Mouse (Mus musculus) forebrain, embryonic 13.5 days (tissue): ENCODE measurements at regions not wholly inside any gene's neighbourhood (a gene's known extent, or its start where the extent isn't known, plus 50 kb on each side); places are given as distances from the start of the nearest gene placed in this dataset.

Source experiments
- ATAC-seq: fragments of 200-750 bp; cut with Nextera tagmentation; 2 replicates; pipeline ENCODE4 v1.8.0; 2017
- H3K27ac ChIP-seq: fragments of 300-500 bp; sonication (generic); 2 replicates; pipeline ENCODE4 v1.5.1; 2015; ENCODE audit warnings: inconsistent platforms, mild to moderate bottlenecking, moderate library complexity
- H3K27me3 ChIP-seq: fragments of 300-500 bp; sonication (generic); 2 replicates; pipeline ENCODE4 v1.6.1; 2015; ENCODE audit warnings: mild to moderate bottlenecking, inconsistent platforms
- H3K36me3 ChIP-seq: fragments of 300-500 bp; sonication (generic); 2 replicates; pipeline ENCODE4 v1.6.1; 2015; ENCODE audit warnings: mild to moderate bottlenecking, inconsistent platforms; ENCODE audit not compliant: poor library complexity, severe bottlenecking
- H3K4me1 ChIP-seq: fragments of 300-500 bp; sonication (generic); 2 replicates; pipeline ENCODE4 v1.6.1; 2015; ENCODE audit warnings: inconsistent platforms
- H3K4me2 ChIP-seq: fragments of 300-500 bp; sonication (generic); 2 replicates; pipeline ENCODE4 v1.6.1; 2015; ENCODE audit warnings: inconsistent platforms, mild to moderate bottlenecking, moderate library complexity
- H3K4me3 ChIP-seq: fragments of 300-500 bp; sonication (generic); 2 replicates; pipeline ENCODE4 v1.5.1; 2015; ENCODE audit warnings: mild to moderate bottlenecking, inconsistent platforms
- H3K9ac ChIP-seq: fragments of 300-500 bp; sonication (generic); 2 replicates; pipeline ENCODE4 v1.6.1; 2015; ENCODE audit warnings: mild to moderate bottlenecking, inconsistent platforms
- H3K9me3 ChIP-seq: fragments of 300-500 bp; sonication (generic); replicated peaks from 2 replicates; pipeline ENCODE4 v1.6.1; 2016; ENCODE audit warnings: inconsistent platforms
- WGBS: fragments of 180-500 bp; shearing (Covaris S2); methylation state at CpG from one replicate; pipeline ENCODE4 v1.1.7; 2015; 5-methylcytosine and 5-hydroxymethylcytosine counted together

- no peak for ATAC-seq
- no peak overlapping the region for H3K27ac ChIP-seq
- no peaks in the 10 kb centered on the region for H3K9me3 ChIP-seq
- H3K4me3 ChIP-seq: no peak overlapping the region
- H3K4me1 ChIP-seq: peaks cover 8% of the 10 kb centered on the region
- peaks cover 27% of the 10 kb centered on the region for H3K36me3 ChIP-seq
- no peak overlapping the region for H3K9ac ChIP-seq
- 88% methylated on average over 3 of the region's 3 CpGs for WGBS
- no peaks in the 10 kb centered on the region for H3K27me3 ChIP-seq
- H3K4me2 ChIP-seq: no peak overlapping the region
Observed at GRCm38 (mm10) chr9:41402942-41403341, 241.4 kb upstream of the Ubash3b start.

GRCm38 (mm10) chr9:41400950-41401349 is 239.5 kb upstream of the Ubash3b start:
- Histone ChIP-seq H3K9ac (no peak overlapping the region), H3K27ac (no peak overlapping the region), H3K36me3 (peaks cover 27% of the 10 kb centered on the region), H3K9me3 (no peaks in the 10 kb centered on the region), H3K27me3 (no peaks in the 10 kb centered on the region), H3K4me3 (no peak overlapping the region), H3K4me1 (peaks cover 8% of the 10 kb centered on the region), H3K4me2 (no peak overlapping the region)
- no peak for ATAC-seq
- 82% methylated on average over 6 of the region's 6 CpGs for WGBS

GRCm38 (mm10) chr9:41395471-41395870 is 234.0 kb upstream of the Ubash3b start:
- Histone ChIP-seq H3K27me3 (no peaks in the 10 kb centered on the region), H3K9me3 (no peaks in the 10 kb centered on the region), H3K4me3 (no peak overlapping the region), H3K9ac (no peak overlapping the region), H3K4me2 (no peak overlapping the region), H3K4me1 (peaks cover 30% of the 10 kb centered on the region), H3K27ac (no peak overlapping the region), H3K36me3 (peaks cover 35% of the 10 kb centered on the region)
- WGBS: 20% methylated on average over 4 of the region's 4 CpGs
- ATAC-seq: no peak

- H3K4me2 ChIP-seq: no peak overlapping the region
- no peak overlapping the region for H3K27ac ChIP-seq
- H3K9ac ChIP-seq: no peak overlapping the region
- no peak overlapping the region for H3K4me3 ChIP-seq
- no peak; the same call in 1 of the 2 replicates for ATAC-seq
- H3K36me3 ChIP-seq: peaks cover 34% of the 10 kb centered on the region
- H3K4me1 ChIP-seq: peaks cover 29% of the 10 kb centered on the region
- H3K27me3 ChIP-seq: no peaks in the 10 kb centered on the region
- 32% methylated on average over 6 of the region's 6 CpGs for WGBS
- H3K9me3 ChIP-seq: no peaks in the 10 kb centered on the region
Observed at GRCm38 (mm10) chr9:41391591-41392320, 230.3 kb upstream of the Ubash3b start.

GRCm38 (mm10) chr9:41379283-41379682 is 217.8 kb upstream of the Ubash3b start:
- H3K27ac ChIP-seq: peak overlapping the region; percentile 98
- 59% methylated on average over 1 of the region's 1 CpGs for WGBS
- H3K9ac ChIP-seq: peak overlapping the region; percentile 80
- peak overlapping the region; percentile 44 for H3K4me3 ChIP-seq
- ATAC-seq: no peak
- H3K36me3 ChIP-seq: 0 out of 2 replicates have a peak, but pooled peaks cover 2% of the 10 kb centered on the region
- peaks cover 55% of the 10 kb centered on the region for H3K4me1 ChIP-seq
- no peaks in the 10 kb centered on the region for H3K9me3 ChIP-seq
- peak overlapping the region; percentile 70 for H3K4me2 ChIP-seq
- H3K27me3 ChIP-seq: no peaks in the 10 kb centered on the region

GRCm38 (mm10) chr9:41378627-41379231 is 217.2 kb upstream of the Ubash3b start:
- Histone ChIP-seq H3K4me1 (peaks cover 59% of the 10 kb centered on the region), H3K27ac (peak overlapping the region; percentile 98), H3K4me3 (peak overlapping the region; percentile 44)

GRCm38 (mm10) chr9:41377701-41378626 is 216.5 kb upstream of the Ubash3b start:
- Histone ChIP-seq H3K4me1 (peaks cover 59% of the 10 kb centered on the region), H3K27ac (peak overlapping the region; percentile 98), H3K36me3 (0 out of 2 replicates have a peak, but pooled peaks cover 2% of the 10 kb centered on the region), H3K4me2 (peak overlapping the region; percentile 70), H3K27me3 (no peaks in the 10 kb centered on the region), H3K4me3 (peak overlapping the region; percentile 44), H3K9me3 (no peaks in the 10 kb centered on the region), H3K9ac (peak overlapping the region; percentile 80)
- 18% methylated on average over 18 of the region's 18 CpGs for WGBS
- ATAC-seq: peak; percentile 58

More at GRCm38 (mm10) chr9:41378627-41379231, 217.2 kb upstream of the Ubash3b start:
- no peaks in the 10 kb centered on the region for H3K27me3 ChIP-seq
- H3K36me3 ChIP-seq: 0 out of 2 replicates have a peak, but pooled peaks cover 2% of the 10 kb centered on the region
- H3K9me3 ChIP-seq: no peaks in the 10 kb centered on the region
- H3K4me2 ChIP-seq: peak overlapping the region; percentile 70
- H3K9ac ChIP-seq: peak overlapping the region; percentile 80
- peak; percentile 41; the same call in 1 of the 2 replicates for ATAC-seq
- 9% methylated on average over 10 of the region's 10 CpGs for WGBS

- peak; percentile 16 for ATAC-seq
- peak overlapping the region; percentile 98 for H3K27ac ChIP-seq
- H3K36me3 ChIP-seq: no peaks in the 10 kb centered on the region
- H3K4me2 ChIP-seq: peak overlapping the region; percentile 70
- peak overlapping the region; percentile 44 for H3K4me3 ChIP-seq
- 20% methylated on average over 8 of the region's 8 CpGs for WGBS
- peak overlapping the region; percentile 80 for H3K9ac ChIP-seq
- H3K27me3 ChIP-seq: no peaks in the 10 kb centered on the region
- peaks cover 59% of the 10 kb centered on the region for H3K4me1 ChIP-seq
- no peaks in the 10 kb centered on the region for H3K9me3 ChIP-seq
Observed at GRCm38 (mm10) chr9:41376948-41377700, 215.6 kb upstream of the Ubash3b start.

- Histone ChIP-seq H3K4me1 (peaks cover 59% of the 10 kb centered on the region), H3K27me3 (no peaks in the 10 kb centered on the region), H3K4me3 (peak overlapping the region; percentile 44), H3K36me3 (no peaks in the 10 kb centered on the region), H3K4me2 (peak overlapping the region; percentile 70), H3K27ac (peak overlapping the region; percentile 98), H3K9ac (peak overlapping the region; percentile 80), H3K9me3 (no peaks in the 10 kb centered on the region)
- 4% methylated on average over 24 of the region's 24 CpGs for WGBS
- peak; percentile 71 for ATAC-seq
Observed at GRCm38 (mm10) chr9:41375984-41376651, 214.6 kb upstream of the Ubash3b start.

GRCm38 (mm10) chr9:41374591-41375481 is 213.3 kb upstream of the Ubash3b start:
- no peaks in the 10 kb centered on the region for H3K27me3 ChIP-seq
- ATAC-seq: no peak
- H3K9ac ChIP-seq: peak overlapping the region; percentile 41
- peak overlapping the region; percentile 39 for H3K4me2 ChIP-seq
- H3K36me3 ChIP-seq: no peaks in the 10 kb centered on the region
- H3K4me1 ChIP-seq: peaks cover 57% of the 10 kb centered on the region
- no peaks in the 10 kb centered on the region for H3K9me3 ChIP-seq
- peak overlapping the region; percentile 90 for H3K27ac ChIP-seq
- 20% methylated on average over 14 of the region's 14 CpGs for WGBS
- H3K4me3 ChIP-seq: no peak overlapping the region
